27 mouse cellular contexts compared by ENCODE assay signal in genomic region chr15:98537923-98538322, GRCm38 (mm10). TPM values are rescaled to one million over a fixed set of nuclear protein-coding genes. Genes with fewer than 3 reads are reported as not detected.
DNase-seq lines count a peak whose midpoint lies in the region; ATAC-seq and TF ChIP-seq lines count a peak whose summit lies in the region.
"Had no signal": no experiment of that assay in that cellular context is flagged by ENCODE, and none has a peak within 500 bp of the region (broad histone marks: within the 10 kb centered on the region; RNA-seq: fewer than 3 reads in every experiment).

No protein-coding gene starts in this region.

- H3K9ac ChIP-seq in heart, embryonic 12.5 days: no peak overlapping the region
- no peak overlapping the region for H3K9ac ChIP-seq in CH12.LX (ENCODE audit: insufficient read depth, low read depth)
- H3K9ac ChIP-seq: embryonic facial prominence, embryonic 13.5 days; forebrain, embryonic 13.5 days; forebrain, embryonic 15.5 days; forebrain, postnatal 0 days had no signal

- no peaks in the 10 kb centered on the region for H3K9me3 ChIP-seq in heart, embryonic 10.5 days
- no peaks in the 10 kb centered on the region for H3K9me3 ChIP-seq in heart, embryonic 12.5 days (replicated peaks)
- no peaks in the 10 kb centered on the region for H3K9me3 ChIP-seq in CH12.LX (replicated peaks; ENCODE audit: low read length)
- H3K9me3 ChIP-seq: embryonic facial prominence, embryonic 13.5 days; forebrain, embryonic 13.5 days; forebrain, embryonic 15.5 days had no signal

- H3K27me3 ChIP-seq in heart, embryonic 10.5 days (ENCODE audit: insufficient read depth, poor library complexity, severe bottlenecking): no peaks in the 10 kb centered on the region
- no peaks in the 10 kb centered on the region for H3K27me3 ChIP-seq in heart, embryonic 12.5 days (replicated peaks)
- H3K27me3 ChIP-seq in C2C12 (ENCODE audit: control insufficient read depth, insufficient read depth, insufficient read length): no peaks in the 10 kb centered on the region
- H3K27me3 ChIP-seq in CH12.LX (replicated peaks): no peaks in the 10 kb centered on the region
- H3K27me3 ChIP-seq: embryonic facial prominence, embryonic 13.5 days; forebrain, embryonic 13.5 days; forebrain, embryonic 15.5 days had no signal

- H3K79me2 ChIP-seq in C2C12 (ENCODE audit: control insufficient read depth, insufficient read depth) (peaks cover 57% of the 10 kb centered on the region), CH12.LX (replicated peaks; ENCODE audit: control insufficient read depth, extremely low read depth, insufficient read depth, poor library complexity, severe bottlenecking) (peaks cover 7% of the 10 kb centered on the region)

- ATAC-seq in heart, embryonic 12.5 days (ENCODE audit: insufficient number of reproducible peaks, low FRiP score): no peak
- no peak for ATAC-seq in activated CD4-positive, CD25-positive, alpha-beta regulatory T cell, adult 4 months
- ATAC-seq: CD4-positive, CD25-positive, alpha-beta regulatory T cell, adult 4 months; forebrain, embryonic 13.5 days; forebrain, embryonic 15.5 days; forebrain, postnatal 0 days had no signal

- peaks cover 36% of the 10 kb centered on the region for H3K36me3 ChIP-seq in heart, embryonic 10.5 days
- peaks cover 24% of the 10 kb centered on the region for H3K36me3 ChIP-seq in heart, embryonic 12.5 days
- H3K36me3 ChIP-seq in C2C12 (ENCODE audit: control insufficient read depth, insufficient read depth) (peaks cover 51% of the 10 kb centered on the region), CH12.LX (replicated peaks in 1 of 2; ENCODE audit: control insufficient read depth in 1 of 2, insufficient read depth in 1 of 2, low read length in 1 of 2) (peaks cover 21 to 47% of the 10 kb centered on the region in 2 experiments)

- no peak overlapping the region for H3K4me3 ChIP-seq in gastrocnemius, adult 2 months
- H3K4me3 ChIP-seq in heart, embryonic 10.5 days: no peak overlapping the region
- no peak overlapping the region for H3K4me3 ChIP-seq in heart, embryonic 12.5 days
- H3K4me3 ChIP-seq in C2C12 (ENCODE audit: insufficient read depth, poor library complexity, severe bottlenecking) (no peak overlapping the region), CH12.LX (replicated peaks in 1 of 3; ENCODE audit: low read depth in 2 of 3, low read length in 2 of 3, poor library complexity in 1 of 3) (no peak overlapping the region)
- H3K4me3 ChIP-seq: embryonic facial prominence, embryonic 13.5 days; forebrain, embryonic 13.5 days; forebrain, embryonic 15.5 days had no signal

- no peak overlapping the region for H3ac ChIP-seq in C2C12 (ENCODE audit: control insufficient read depth, insufficient read length, low read depth)

- no peak for DNase-seq in gastrocnemius, adult 2 months
- no peak for DNase-seq in gastrocnemius, postnatal 10 days
- peak; percentile 28 for DNase-seq in heart, embryonic 10.5 days (ENCODE audit: low spot score)
- DNase-seq in CH12.LX (ENCODE audit: extremely low read depth): no peak
- no peak for DNase-seq in spleen, postnatal 4 days (ENCODE audit: low spot score in 2 of 2)
- DNase-seq: adrenal gland, adult 8-10 months; adrenal gland, postnatal 14 days; adrenal gland, postnatal 36 days; cerebellum, adult 11-12 months; cerebellum, adult 2 months; cerebellum, adult 9-10 months; cerebellum, postnatal 10 days; cerebellum, postnatal 25 days; forebrain, postnatal 0 days had no signal

- no peak overlapping the region for H3K4me2 ChIP-seq in heart, embryonic 12.5 days
- no peak overlapping the region for H3K4me2 ChIP-seq in CH12.LX (ENCODE audit: insufficient read depth, low read depth, poor library complexity, severe bottlenecking)
- H3K4me2 ChIP-seq: embryonic facial prominence, embryonic 13.5 days; forebrain, embryonic 13.5 days; forebrain, embryonic 15.5 days had no signal

- in situ Hi-C loops in CH12.LX (cut with MboI; ENCODE audit: low pct_ligation_motif_present, low pct_unique_long_range_greater_than_20kb, low sequenced_read_pairs): no loop called here

- intact Hi-C loops in gastrocnemius, adult 2 months (cut with DNase I): no loop called here

- H3K79me3 ChIP-seq in C2C12 (ENCODE audit: low read depth): peaks cover 31% of the 10 kb centered on the region

- dilution Hi-C loops in CH12.LX (cut with MboI; ENCODE audit: extremely low pct_ligation_motif_present, extremely low pct_unique_long_range_greater_than_20kb, low sequenced_read_pairs): no loop called here

- 75% methylated on average over 4 of the region's 4 CpGs for WGBS in heart, embryonic 10.5 days
- WGBS in heart, embryonic 12.5 days: 71% methylated on average over 4 of the region's 4 CpGs

- TF ChIP-seq CTCF in gastrocnemius, adult 2 months (IDR thresholded peaks at IDR 0.05): no peak
- TF ChIP-seq CTCF in C2C12 (IDR thresholded peaks at IDR 0.05; ENCODE audit: control insufficient read depth, insufficient read depth, insufficient read length) (no peak), CH12.LX (conservative IDR thresholded peaks at IDR 0.05 in 1 of 2, IDR thresholded peaks at IDR 0.05 in 1 of 2; ENCODE audit: low read depth in 2 of 2, low read length in 2 of 2) (no peak)

- H3K4me1 ChIP-seq in heart, embryonic 10.5 days: peaks cover 3% of the 10 kb centered on the region; the same call in 1 of the 2 replicates
- H3K4me1 ChIP-seq in heart, embryonic 12.5 days (replicated peaks): peaks cover 1% of the 10 kb centered on the region; the same call in 1 of the 2 replicates
- no peaks in the 10 kb centered on the region for H3K4me1 ChIP-seq in CH12.LX (ENCODE audit: control insufficient read depth in 1 of 2, insufficient read depth in 2 of 2)

- peak overlapping the region; percentile 98 for H3K27ac ChIP-seq in gastrocnemius, adult 2 months
- H3K27ac ChIP-seq in heart, embryonic 10.5 days: no peak overlapping the region
- no peak overlapping the region for H3K27ac ChIP-seq in heart, embryonic 12.5 days (ENCODE audit: poor library complexity, severe bottlenecking)
- H3K27ac ChIP-seq in CH12.LX (ENCODE audit: insufficient read depth, low read depth): no peak overlapping the region
- H3K27ac ChIP-seq: embryonic facial prominence, embryonic 13.5 days; forebrain, embryonic 13.5 days; forebrain, embryonic 15.5 days had no signal

- TF ChIP-seq RAD21 in CH12.LX (IDR thresholded peaks at IDR 0.05; ENCODE audit: low read depth, low read length): no peak

- TF ChIP-seq POLR2A in CH12.LX (IDR thresholded peaks at IDR 0.05; ENCODE audit: low read depth, low read length): no peak

- no peak for TF ChIP-seq EP300 in CH12.LX (IDR thresholded peaks at IDR 0.05; ENCODE audit: low read length)

RNA-seq across cellular contexts. Expression of gene Kansl2, which starts 3.9 kb away (rescaled TPM):
- total RNA-seq in gastrocnemius, adult 2 months (2021): 10 to 100 TPM; 64.7 to 66.3 TPM
- total RNA-seq in gastrocnemius, postnatal 10 days (2021): 10 to 100 TPM; 71.5 to 77.4 TPM
- polyA plus RNA-seq in heart, embryonic 10.5 days (2016; fragmentation: Nextera tagmentation; extraction: Ambion mirVana): 91.7 and 127 TPM in 2 replicates
- 95.9 and 99.7 TPM in 2 replicates for polyA plus RNA-seq in heart, embryonic 12.5 days (2016; fragmentation: Nextera tagmentation; extraction: Ambion mirVana)
- polyA plus RNA-seq in C2C12 (2012; fragmentation: generic; extraction: Trizol): 178 TPM
- total RNA-seq in CH12.LX (2012; rRNA removed): 59.6 and 84.7 TPM in 2 replicates
- total RNA-seq in CH12.LX (2014; rRNA removed): 101 and 103 TPM in 2 replicates
- 111 and 125 TPM in 2 replicates for polyA plus RNA-seq in CH12.LX (2012; ENCODE audit: insufficient read length, low read depth)
- 10 to 100 TPM; 29.0 to 35.9 TPM for polyA plus RNA-seq in activated CD4-positive, CD25-positive, alpha-beta regulatory T cell, adult 4 months (2017; shearing (Covaris generic))

RNA-seq across cellular contexts. Expression of gene Ccnt1, which starts 32.8 kb away (rescaled TPM):
- total RNA-seq in gastrocnemius, adult 2 months (2021): 10 to 100 TPM; 20.4 to 20.5 TPM
- 10 to 100 TPM; 21.7 to 30.4 TPM for total RNA-seq in gastrocnemius, postnatal 10 days (2021)
- polyA plus RNA-seq in heart, embryonic 10.5 days (2016; fragmentation: Nextera tagmentation; extraction: Ambion mirVana): 42.8 and 53.0 TPM in 2 replicates
- polyA plus RNA-seq in heart, embryonic 12.5 days (2016; fragmentation: Nextera tagmentation; extraction: Ambion mirVana): 37.9 and 39.5 TPM in 2 replicates
- polyA plus RNA-seq in C2C12 (2012; fragmentation: generic; extraction: Trizol) (13.4 TPM), CH12.LX (2012; ENCODE audit: insufficient read length, low read depth) (62.1 and 73.3 TPM in 2 replicates)
- total RNA-seq in CH12.LX (2012; rRNA removed) (36.8 and 42.1 TPM in 2 replicates), CH12.LX (2014; rRNA removed) (38.1 and 41.3 TPM in 2 replicates)
- polyA plus RNA-seq in activated CD4-positive, CD25-positive, alpha-beta regulatory T cell, adult 4 months (2017; shearing (Covaris generic)): 10 to 100 TPM; 71.1 to 73.1 TPM

RNA-seq across cellular contexts. Expression of gene 4930415O20Rik, which starts 32.9 kb away (rescaled TPM):
- 1 to 10 TPM in 1 of 2 experiments, not detected in 1; 1.2 TPM for total RNA-seq in gastrocnemius, adult 2 months (2021)
- total RNA-seq in gastrocnemius, postnatal 10 days (2021): not detected
- 0.43 TPM in 1 of 2 replicates, not detected in the other for polyA plus RNA-seq in heart, embryonic 10.5 days (2016; fragmentation: Nextera tagmentation; extraction: Ambion mirVana)
- polyA plus RNA-seq in heart, embryonic 12.5 days (2016; fragmentation: Nextera tagmentation; extraction: Ambion mirVana): not detected in 2 replicates
- polyA plus RNA-seq in C2C12 (2012; fragmentation: generic; extraction: Trizol): 0.09 TPM
- not detected in 2 replicates for total RNA-seq in CH12.LX (2012; rRNA removed)
- total RNA-seq in CH12.LX (2014; rRNA removed): not detected in 2 replicates
- polyA plus RNA-seq in CH12.LX (2012; ENCODE audit: insufficient read length, low read depth): not detected in 2 replicates
- not detected for polyA plus RNA-seq in activated CD4-positive, CD25-positive, alpha-beta regulatory T cell, adult 4 months (2017; shearing (Covaris generic))
- total RNA-seq: adrenal gland, adult 8-10 months; ES-E14; forebrain, postnatal 0 days had no signal
- polyA plus RNA-seq: CD4-positive, CD25-positive, alpha-beta regulatory T cell, adult 4 months; cerebellum, adult 2 months; cortical plate, adult 2 months; embryonic facial prominence, embryonic 11.5 days; embryonic facial prominence, embryonic 13.5 days; forebrain, embryonic 11.5 days; forebrain, embryonic 13.5 days had no signal

RNA-seq across cellular contexts. Expression of gene Olfr279, which starts 45.7 kb away (rescaled TPM):
- total RNA-seq in gastrocnemius, adult 2 months (2021): not detected
- not detected for total RNA-seq in gastrocnemius, postnatal 10 days (2021)
- polyA plus RNA-seq in heart, embryonic 10.5 days (2016; fragmentation: Nextera tagmentation; extraction: Ambion mirVana): not detected in 2 replicates
- polyA plus RNA-seq in heart, embryonic 12.5 days (2016; fragmentation: Nextera tagmentation; extraction: Ambion mirVana): not detected in 2 replicates
- polyA plus RNA-seq in C2C12 (2012; fragmentation: generic; extraction: Trizol) (not detected), CH12.LX (2012; ENCODE audit: insufficient read length, low read depth) (0.07 TPM in 1 of 2 replicates, not detected in the other)
- total RNA-seq in CH12.LX (2012; rRNA removed) (not detected in 2 replicates), CH12.LX (2014; rRNA removed) (not detected in 2 replicates)
- not detected for polyA plus RNA-seq in activated CD4-positive, CD25-positive, alpha-beta regulatory T cell, adult 4 months (2017; shearing (Covaris generic))
- total RNA-seq: adrenal gland, adult 18-20 months; adrenal gland, adult 8-10 months; adrenal gland, postnatal 14 days; adrenal gland, postnatal 36 days; forebrain, postnatal 0 days had no signal
- polyA plus RNA-seq: CD4-positive, CD25-positive, alpha-beta regulatory T cell, adult 4 months; embryonic facial prominence, embryonic 11.5 days; embryonic facial prominence, embryonic 13.5 days; forebrain, embryonic 11.5 days; forebrain, embryonic 13.5 days; forebrain, embryonic 15.5 days; forebrain, postnatal 0 days had no signal

RNA-seq across cellular contexts. Expression of gene Lalba, which starts 55.4 kb away (rescaled TPM):
- not detected for total RNA-seq in gastrocnemius, adult 2 months (2021)
- total RNA-seq in gastrocnemius, postnatal 10 days (2021): under 1 TPM; 0.36 to 0.54 TPM
- polyA plus RNA-seq in heart, embryonic 10.5 days (2016; fragmentation: Nextera tagmentation; extraction: Ambion mirVana): not detected in 2 replicates
- not detected in 2 replicates for polyA plus RNA-seq in heart, embryonic 12.5 days (2016; fragmentation: Nextera tagmentation; extraction: Ambion mirVana)
- polyA plus RNA-seq in C2C12 (2012; fragmentation: generic; extraction: Trizol): not detected
- total RNA-seq in CH12.LX (2012; rRNA removed): not detected in 2 replicates
- not detected in 2 replicates for total RNA-seq in CH12.LX (2014; rRNA removed)
- polyA plus RNA-seq in CH12.LX (2012; ENCODE audit: insufficient read length, low read depth): not detected in 2 replicates
- not detected for polyA plus RNA-seq in activated CD4-positive, CD25-positive, alpha-beta regulatory T cell, adult 4 months (2017; shearing (Covaris generic))
- total RNA-seq: adrenal gland, adult 18-20 months; adrenal gland, adult 8-10 months; adrenal gland, postnatal 14 days; adrenal gland, postnatal 36 days; ES-E14; forebrain, postnatal 0 days; MEL had no signal
- polyA plus RNA-seq: cortical plate, adult 2 months; embryonic facial prominence, embryonic 13.5 days; forebrain, embryonic 13.5 days; forebrain, embryonic 15.5 days; forebrain, postnatal 0 days had no signal
